Mouse (Mus musculus): ENCODE measurements around the gene Trim63. TPM values are rescaled to one million over a fixed set of nuclear protein-coding genes. Genes with fewer than 3 reads are reported as not detected.

The Trim63 gene
- total and polyA plus RNA-seq, 3 experiments, result 0.25 to 0.49 TPM; not detected in 1

- in situ Hi-C loops (cut with MboI; ENCODE audit: low pct_ligation_motif_present, low pct_unique_long_range_greater_than_20kb, low sequenced_read_pairs), result no loop called here
- H3K4me3 ChIP-seq (replicated peaks in 1 of 3; ENCODE audit: low read depth in 2 of 3, low read length in 2 of 3, poor library complexity in 1 of 3), result no peak overlapping the region
- dilution Hi-C loops (cut with MboI; ENCODE audit: extremely low pct_ligation_motif_present, extremely low pct_unique_long_range_greater_than_20kb, low sequenced_read_pairs), result no loop called here
Observed at GRCm38 (mm10) chr4:134378089-134378615, 63.2 kb downstream of the Trim63 start.

More at GRCm38 (mm10) chr4:134378089-134378615, 63.2 kb downstream of the Trim63 start:
- no peak overlapping the region for H3K27ac ChIP-seq (ENCODE audit: insufficient read depth, low read depth)
- H3K4me2 ChIP-seq (ENCODE audit: insufficient read depth, low read depth, poor library complexity, severe bottlenecking), result no peak overlapping the region
- TF ChIP-seq POLR2AphosphoS2 (IDR thresholded peaks at IDR 0.05; ENCODE audit: low read depth, low read length) (no peak), MAFK (IDR thresholded peaks at IDR 0.05; ENCODE audit: insufficient replicate concordance, low read length) (no peak), JUN (IDR thresholded peaks at IDR 0.05; ENCODE audit: insufficient read depth, low read depth, low read length) (no peak), ETS1 (conservative IDR thresholded peaks at IDR 0.05; ENCODE audit: low read depth, low read length) (no peak), MEF2A (IDR thresholded peaks at IDR 0.05; ENCODE audit: borderline replicate concordance, low read depth, low read length) (no peak), USF2 (conservative IDR thresholded peaks at IDR 0.05; ENCODE audit: low read depth, low read length) (no peak), TCF12 (IDR thresholded peaks at IDR 0.05; ENCODE audit: low read depth, low read length) (no peak), KAT2A (IDR thresholded peaks at IDR 0.05; ENCODE audit: insufficient replicate concordance, low read length) (no peak), ZMIZ1 (IDR thresholded peaks at IDR 0.05; ENCODE audit: low read depth, low read length) (no peak)
- peaks cover 1% of the 10 kb centered on the region for H3K27me3 ChIP-seq (replicated peaks)
- H3K79me2 ChIP-seq (replicated peaks; ENCODE audit: control insufficient read depth, extremely low read depth, insufficient read depth, poor library complexity, severe bottlenecking), result no peaks in the 10 kb centered on the region
- H3K9ac ChIP-seq (ENCODE audit: insufficient read depth, low read depth), result no peak overlapping the region
- H3K36me3 ChIP-seq (replicated peaks in 1 of 2; ENCODE audit: control insufficient read depth in 1 of 2, insufficient read depth in 1 of 2, low read length in 1 of 2), result no peaks in the 10 kb centered on the region
- H3K4me1 ChIP-seq (ENCODE audit: control insufficient read depth in 1 of 2, insufficient read depth in 2 of 2), result peaks cover 0 to 21% of the 10 kb centered on the region in 2 experiments; a peak in 2 of 4 replicates
- H3K9me3 ChIP-seq (replicated peaks; ENCODE audit: low read length), result no peaks in the 10 kb centered on the region
- no peak for DNase-seq (ENCODE audit: extremely low read depth)

Other genes with a start within 250 kb of the Trim63 start
- gene Cd52, start 220.0 kb upstream of the Trim63 start, total RNA-seq (2012; rRNA removed), result 2,306 and 3,109 TPM in 2 replicates
- 4,323 and 5,448 TPM in 2 replicates for gene Cd52, start 220.0 kb upstream of the Trim63 start, total RNA-seq (2014; rRNA removed)
- gene Cd52, start 220.0 kb upstream of the Trim63 start, polyA plus RNA-seq (2012; ENCODE audit: insufficient read length, low read depth), result 1,849 and 1,886 TPM in 2 replicates
- gene Ubxn11, start 212.6 kb upstream of the Trim63 start, total RNA-seq (2012; rRNA removed), result 12.3 and 18.8 TPM in 2 replicates
- gene Ubxn11, start 212.6 kb upstream of the Trim63 start, total RNA-seq (2014; rRNA removed), result 6.0 and 6.6 TPM in 2 replicates
- gene Ubxn11, start 212.6 kb upstream of the Trim63 start, polyA plus RNA-seq (2012; ENCODE audit: insufficient read length, low read depth), result 35.9 and 38.8 TPM in 2 replicates
- gene Sh3bgrl3, start 186.3 kb upstream of the Trim63 start, total RNA-seq (2012; rRNA removed), result 151 and 153 TPM in 2 replicates
- gene Sh3bgrl3, start 186.3 kb upstream of the Trim63 start, total RNA-seq (2014; rRNA removed), result 104 and 128 TPM in 2 replicates
- 289 and 362 TPM in 2 replicates for gene Sh3bgrl3, start 186.3 kb upstream of the Trim63 start, polyA plus RNA-seq (2012; ENCODE audit: insufficient read length, low read depth)
- gene Cep85, start 128.0 kb upstream of the Trim63 start, total RNA-seq (2012; rRNA removed), result 24.4 and 24.9 TPM in 2 replicates
- gene Cep85, start 128.0 kb upstream of the Trim63 start, total RNA-seq (2014; rRNA removed), result 29.4 and 32.8 TPM in 2 replicates
- 28.3 and 32.8 TPM in 2 replicates for gene Cep85, start 128.0 kb upstream of the Trim63 start, polyA plus RNA-seq (2012; ENCODE audit: insufficient read length, low read depth)
- not detected in 2 replicates for gene Gm7534, start 112.1 kb upstream of the Trim63 start, total RNA-seq (2012; rRNA removed)
- not detected in 2 replicates for gene Gm7534, start 112.1 kb upstream of the Trim63 start, total RNA-seq (2014; rRNA removed)
- not detected in 2 replicates for gene Gm7534, start 112.1 kb upstream of the Trim63 start, polyA plus RNA-seq (2012; ENCODE audit: insufficient read length, low read depth)
- gene Catsper4, start 87.7 kb upstream of the Trim63 start, total RNA-seq (2012; rRNA removed), result not detected in 2 replicates
- not detected in 2 replicates for gene Catsper4, start 87.7 kb upstream of the Trim63 start, total RNA-seq (2014; rRNA removed)
- not detected in 2 replicates for gene Catsper4, start 87.7 kb upstream of the Trim63 start, polyA plus RNA-seq (2012; ENCODE audit: insufficient read length, low read depth)
- gene Cnksr1, start 76.7 kb upstream of the Trim63 start, total RNA-seq (2012; rRNA removed), result 0.08 and 0.13 TPM in 2 replicates
- gene Cnksr1, start 76.7 kb upstream of the Trim63 start, total RNA-seq (2014; rRNA removed), result not detected in 2 replicates
- gene Cnksr1, start 76.7 kb upstream of the Trim63 start, polyA plus RNA-seq (2012; ENCODE audit: insufficient read length, low read depth), result 0.16 TPM in 1 of 2 replicates, not detected in the other
- 2.9 TPM in 2 replicates for gene E130218I03Rik, start 71.5 kb upstream of the Trim63 start, total RNA-seq (2012; rRNA removed)
- 0.43 TPM in 1 of 2 replicates, not detected in the other for gene E130218I03Rik, start 71.5 kb upstream of the Trim63 start, total RNA-seq (2014; rRNA removed)
- gene E130218I03Rik, start 71.5 kb upstream of the Trim63 start, polyA plus RNA-seq (2012; ENCODE audit: insufficient read length, low read depth), result 1.6 and 2.5 TPM in 2 replicates
- 29.1 and 32.3 TPM in 2 replicates for gene Zfp593, start 69.5 kb upstream of the Trim63 start, total RNA-seq (2012; rRNA removed)
- gene Zfp593, start 69.5 kb upstream of the Trim63 start, total RNA-seq (2014; rRNA removed), result 31.2 and 34.7 TPM in 2 replicates
- 27.9 and 28.9 TPM in 2 replicates for gene Zfp593, start 69.5 kb upstream of the Trim63 start, polyA plus RNA-seq (2012; ENCODE audit: insufficient read length, low read depth)
- not detected in 2 replicates for gene Gm30191, start 68.2 kb upstream of the Trim63 start, total RNA-seq (2012; rRNA removed)
- not detected in 2 replicates for gene Gm30191, start 68.2 kb upstream of the Trim63 start, total RNA-seq (2014; rRNA removed)
- not detected in 2 replicates for gene Gm30191, start 68.2 kb upstream of the Trim63 start, polyA plus RNA-seq (2012; ENCODE audit: insufficient read length, low read depth)
- gene Grrp1, start 61.0 kb upstream of the Trim63 start, total RNA-seq (2012; rRNA removed), result not detected in 2 replicates
- gene Grrp1, start 61.0 kb upstream of the Trim63 start, total RNA-seq (2014; rRNA removed), result not detected in 2 replicates
- not detected in 2 replicates for gene Grrp1, start 61.0 kb upstream of the Trim63 start, polyA plus RNA-seq (2012; ENCODE audit: insufficient read length, low read depth)
- gene Pdik1l, start 27.2 kb upstream of the Trim63 start, total RNA-seq (2012; rRNA removed), result 14.6 and 16.1 TPM in 2 replicates
- 13.7 and 14.8 TPM in 2 replicates for gene Pdik1l, start 27.2 kb upstream of the Trim63 start, total RNA-seq (2014; rRNA removed)
- 12.1 and 15.6 TPM in 2 replicates for gene Pdik1l, start 27.2 kb upstream of the Trim63 start, polyA plus RNA-seq (2012; ENCODE audit: insufficient read length, low read depth)
- 8.9 and 9.7 TPM in 2 replicates for gene Slc30a2, start 28.1 kb downstream of the Trim63 start, total RNA-seq (2012; rRNA removed)
- gene Slc30a2, start 28.1 kb downstream of the Trim63 start, total RNA-seq (2014; rRNA removed), result 4.5 and 5.1 TPM in 2 replicates
- 22.4 and 23.6 TPM in 2 replicates for gene Slc30a2, start 28.1 kb downstream of the Trim63 start, polyA plus RNA-seq (2012; ENCODE audit: insufficient read length, low read depth)
- gene Extl1, start 68.7 kb downstream of the Trim63 start, total RNA-seq (2012; rRNA removed), result 1.0 and 4.5 TPM in 2 replicates
- 0.36 and 0.54 TPM in 2 replicates for gene Extl1, start 68.7 kb downstream of the Trim63 start, total RNA-seq (2014; rRNA removed)
- 1.6 TPM in 2 replicates for gene Extl1, start 68.7 kb downstream of the Trim63 start, polyA plus RNA-seq (2012; ENCODE audit: insufficient read length, low read depth)
- 10.5 and 10.7 TPM in 2 replicates for gene Pafah2, start 81.2 kb downstream of the Trim63 start, total RNA-seq (2012; rRNA removed)
- 8.9 and 10.6 TPM in 2 replicates for gene Pafah2, start 81.2 kb downstream of the Trim63 start, total RNA-seq (2014; rRNA removed)
- gene Pafah2, start 81.2 kb downstream of the Trim63 start, polyA plus RNA-seq (2012; ENCODE audit: insufficient read length, low read depth), result 9.1 and 10.4 TPM in 2 replicates
- 39.4 and 48.0 TPM in 2 replicates for gene Stmn1, start 153.2 kb downstream of the Trim63 start, total RNA-seq (2012; rRNA removed)
- 31.2 and 33.6 TPM in 2 replicates for gene Stmn1, start 153.2 kb downstream of the Trim63 start, total RNA-seq (2014; rRNA removed)
- 34.7 and 38.3 TPM in 2 replicates for gene Stmn1, start 153.2 kb downstream of the Trim63 start, polyA plus RNA-seq (2012; ENCODE audit: insufficient read length, low read depth)
- 1.3 and 2.7 TPM in 2 replicates for gene Paqr7, start 181.6 kb downstream of the Trim63 start, total RNA-seq (2012; rRNA removed)
- gene Paqr7, start 181.6 kb downstream of the Trim63 start, total RNA-seq (2014; rRNA removed), result 0.43 and 0.55 TPM in 2 replicates
- 0.74 and 0.89 TPM in 2 replicates for gene Paqr7, start 181.6 kb downstream of the Trim63 start, polyA plus RNA-seq (2012; ENCODE audit: insufficient read length, low read depth)
- gene Aunip, start 195.9 kb downstream of the Trim63 start, total RNA-seq (2012; rRNA removed), result 11.7 and 14.1 TPM in 2 replicates
- 11.5 and 14.4 TPM in 2 replicates for gene Aunip, start 195.9 kb downstream of the Trim63 start, total RNA-seq (2014; rRNA removed)
- 14.9 and 17.0 TPM in 2 replicates for gene Aunip, start 195.9 kb downstream of the Trim63 start, polyA plus RNA-seq (2012; ENCODE audit: insufficient read length, low read depth)
- gene Mtfr1l, start 220.3 kb downstream of the Trim63 start, total RNA-seq (2012; rRNA removed), result 16.2 and 19.5 TPM in 2 replicates
- gene Mtfr1l, start 220.3 kb downstream of the Trim63 start, total RNA-seq (2014; rRNA removed), result 27.8 and 34.0 TPM in 2 replicates
- gene Mtfr1l, start 220.3 kb downstream of the Trim63 start, polyA plus RNA-seq (2012; ENCODE audit: insufficient read length, low read depth), result 33.2 and 36.5 TPM in 2 replicates
- 0.38 and 0.64 TPM in 2 replicates for gene Selenon, start 237.0 kb downstream of the Trim63 start, total RNA-seq (2012; rRNA removed)
- 0.24 and 0.27 TPM in 2 replicates for gene Selenon, start 237.0 kb downstream of the Trim63 start, total RNA-seq (2014; rRNA removed)
- gene Selenon, start 237.0 kb downstream of the Trim63 start, polyA plus RNA-seq (2012; ENCODE audit: insufficient read length, low read depth), result 0.65 and 1.0 TPM in 2 replicates